Mouse (Mus musculus) embryonic facial prominence, embryonic 12.5 days (tissue): Measurements from ENCODE around the gene Slc15a3. TPM values are rescaled to one million over a fixed set of nuclear protein-coding genes. Genes with fewer than 3 reads are reported as not detected.
A peak's percentile ranks its signal among the peaks of the same experiment; 100 is the strongest.

Experiments used
- ATAC-seq: fragments of 200-750 bp; cut with Nextera tagmentation; 2 replicates; pipeline ENCODE4 v1.8.0; 2017; ENCODE audit not compliant: insufficient number of reproducible peaks, insufficient read depth, low FRiP score, low TSS enrichment
- H3K27ac ChIP-seq: fragments of 300-500 bp; sonication (generic); 2 replicates; pipeline ENCODE4 v1.5.1; 2016; ENCODE audit warnings: mild to moderate bottlenecking
- H3K27me3 ChIP-seq: fragments of 300-500 bp; sonication (generic); 2 replicates; pipeline ENCODE4 v1.6.1; 2016; ENCODE audit warnings: mild to moderate bottlenecking, moderate library complexity
- H3K36me3 ChIP-seq: fragments of 300-500 bp; sonication (generic); 2 replicates; pipeline ENCODE4 v1.6.1; 2016; ENCODE audit warnings: mild to moderate bottlenecking
- H3K4me1 ChIP-seq: fragments of 300-500 bp; sonication (generic); 2 replicates; pipeline ENCODE4 v1.6.1; 2016
- H3K4me2 ChIP-seq: fragments of 300-500 bp; sonication (generic); replicated peaks from 2 replicates; pipeline ENCODE4 v1.6.1; 2016; ENCODE audit warnings: mild to moderate bottlenecking, moderate library complexity
- H3K4me3 ChIP-seq: fragments of 300-500 bp; sonication (generic); 2 replicates; pipeline ENCODE4 v1.5.1; 2016; ENCODE audit warnings: mild to moderate bottlenecking
- H3K9ac ChIP-seq: fragments of 300-500 bp; sonication (generic); 2 replicates; pipeline ENCODE4 v1.6.1; 2016; ENCODE audit warnings: mild to moderate bottlenecking, moderate library complexity
- H3K9me3 ChIP-seq: fragments of 300-500 bp; sonication (generic); 2 replicates; pipeline ENCODE4 v1.6.1; 2016; ENCODE audit warnings: mild to moderate bottlenecking, moderate library complexity
- WGBS: fragments of 180-500 bp; shearing (Covaris S2); methylation state at CpG from one replicate; pipeline ENCODE4 v1.1.7; 2016; 5-methylcytosine and 5-hydroxymethylcytosine counted together
- polyA plus RNA-seq: library from polyadenylated mRNA; unstranded; fragments of >200 nt; fragmentation: Nextera tagmentation; extraction: Ambion mirVana; gene quantifications from 2 replicates; pipeline ENCODE4 v1.2.1, GENCODE M21; 2016

Slc15a3 gene
- polyA plus RNA-seq, 1 experiment from 2014 or later: 0.27 TPM

DNA sequence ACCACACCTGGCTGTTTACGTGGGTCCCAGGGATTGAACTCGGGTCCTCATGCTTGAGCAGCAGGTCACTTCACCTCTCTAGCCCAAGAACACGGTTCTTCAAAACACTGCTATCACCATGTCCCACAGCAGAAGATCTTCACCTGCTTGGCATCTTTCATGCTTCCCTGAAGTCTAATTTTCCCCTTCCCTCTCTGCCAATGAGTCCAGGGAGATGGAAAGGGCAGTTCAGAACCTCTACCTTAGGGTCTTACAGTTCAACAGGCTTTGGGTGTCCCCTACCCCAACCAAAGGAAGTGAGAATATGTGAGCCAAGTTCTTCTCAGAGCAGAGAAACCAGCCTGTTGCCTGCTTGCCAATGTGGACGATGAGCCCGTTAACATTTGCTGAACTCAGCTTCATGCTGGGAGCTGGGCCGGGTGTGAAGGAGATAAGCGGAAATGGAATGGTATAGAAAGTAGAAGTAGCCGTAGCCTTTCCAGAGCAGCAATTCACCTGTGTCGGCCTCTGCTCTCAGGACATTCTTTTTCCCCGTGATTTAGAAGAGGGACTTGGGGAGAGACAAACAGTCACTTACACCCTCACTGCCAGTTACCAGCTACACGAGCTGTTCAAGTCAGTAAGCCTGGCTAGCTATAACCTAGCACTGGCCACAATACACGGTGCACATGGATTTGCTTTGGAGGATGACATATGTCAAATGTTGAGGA is 30.8 kb upstream of the Slc15a3 start:
- no peaks in the 10 kb centered on the region for H3K27me3 ChIP-seq
- ATAC-seq: no peak
- no peaks in the 10 kb centered on the region for H3K36me3 ChIP-seq
- WGBS: 83% methylated on average over 12 of the region's 12 CpGs
- H3K9me3 ChIP-seq: no peaks in the 10 kb centered on the region
- no peak overlapping the region for H3K9ac ChIP-seq
- H3K4me1 ChIP-seq: no peaks in the 10 kb centered on the region
- no peak overlapping the region for H3K27ac ChIP-seq
- no peak overlapping the region for H3K4me3 ChIP-seq
- H3K4me2 ChIP-seq: no peak overlapping the region

DNA sequence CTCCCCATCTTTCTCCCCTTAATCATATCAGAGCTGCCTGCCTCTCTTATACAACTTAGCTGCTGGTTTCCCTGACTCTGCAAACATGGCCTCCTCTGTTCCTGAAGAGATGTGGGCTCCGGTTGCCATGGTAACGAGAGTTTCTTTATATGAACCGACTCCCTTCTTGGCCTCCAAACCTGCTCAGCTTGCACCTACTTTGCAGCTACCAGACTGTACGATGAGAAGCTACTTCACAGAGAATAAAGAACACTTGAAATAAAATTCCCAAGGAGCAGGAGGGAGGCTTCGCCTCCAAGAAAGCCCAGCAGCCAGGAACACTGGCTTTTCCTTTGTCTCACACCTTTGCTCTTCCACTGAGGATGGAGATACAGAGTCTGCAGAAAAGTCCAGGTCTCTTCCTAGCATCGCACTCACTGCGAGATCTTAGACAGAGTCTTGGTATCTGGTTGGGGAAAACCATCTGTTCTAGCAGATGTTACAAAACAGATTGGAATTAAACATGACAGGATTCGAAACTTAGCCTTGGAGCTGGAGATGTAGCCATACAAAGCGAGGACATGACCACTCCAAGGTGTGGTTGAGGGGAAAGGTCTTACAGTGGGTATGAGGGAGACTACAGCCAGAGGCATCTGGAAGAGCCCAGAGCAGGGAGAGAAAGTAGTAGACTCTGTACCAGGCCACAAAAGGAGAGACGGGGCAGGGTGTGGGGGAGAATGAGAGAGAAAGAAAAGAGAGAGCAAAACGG is 29.9 kb upstream of the Slc15a3 start:
- Histone ChIP-seq H3K9ac (no peak overlapping the region), H3K9me3 (no peaks in the 10 kb centered on the region), H3K27ac (no peak overlapping the region), H3K27me3 (no peaks in the 10 kb centered on the region), H3K4me3 (no peak overlapping the region), H3K36me3 (no peaks in the 10 kb centered on the region), H3K4me1 (no peaks in the 10 kb centered on the region), H3K4me2 (no peak overlapping the region)
- 77% methylated on average over 11 of the region's 11 CpGs for WGBS
- no peak for ATAC-seq

DNA sequence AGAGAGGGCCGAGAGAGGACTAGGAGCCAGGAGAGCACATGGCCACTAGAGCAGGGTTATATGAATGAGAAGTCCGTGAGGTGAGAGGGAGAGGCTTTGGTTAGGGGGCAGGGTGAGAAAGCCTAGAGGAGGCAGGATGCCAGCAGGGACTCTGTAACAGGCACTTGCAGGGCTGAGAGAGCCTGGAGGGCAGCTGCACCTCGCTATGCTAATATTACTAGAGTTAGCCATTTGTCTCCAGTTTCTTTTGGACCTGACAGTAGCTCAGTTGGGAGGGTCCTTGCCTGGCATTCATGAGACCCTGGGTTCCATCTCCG is 29.4 kb upstream of the Slc15a3 start:
- ATAC-seq: no peak
- 56% methylated on average over 4 of the region's 4 CpGs for WGBS
- Histone ChIP-seq H3K4me3 (no peak overlapping the region), H3K4me1 (no peaks in the 10 kb centered on the region), H3K9ac (no peak overlapping the region), H3K4me2 (no peak overlapping the region), H3K27ac (no peak overlapping the region), H3K27me3 (no peaks in the 10 kb centered on the region), H3K9me3 (no peaks in the 10 kb centered on the region), H3K36me3 (no peaks in the 10 kb centered on the region)

DNA sequence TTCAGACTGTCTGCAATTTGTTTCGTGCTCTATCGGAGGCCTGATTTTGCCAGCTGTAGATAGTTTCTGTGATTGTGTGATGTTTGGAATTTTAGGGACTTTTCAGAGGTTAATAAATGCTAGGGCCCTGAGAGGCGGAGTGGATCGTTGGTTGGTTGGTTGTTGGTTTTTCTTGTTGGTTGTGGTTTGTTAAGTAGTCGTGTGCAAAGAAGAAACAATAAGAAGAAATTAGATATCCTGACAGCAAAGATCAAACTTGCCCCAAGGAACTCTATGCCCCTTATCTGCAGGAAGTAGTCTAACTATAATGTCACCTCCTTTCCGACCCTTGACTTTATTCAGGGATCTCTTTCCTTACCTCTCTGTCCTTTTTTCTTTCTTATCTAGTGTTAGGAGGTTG is 28.1 kb upstream of the Slc15a3 start:
- no peaks in the 10 kb centered on the region for H3K27me3 ChIP-seq
- H3K9me3 ChIP-seq: no peaks in the 10 kb centered on the region
- H3K4me1 ChIP-seq: no peaks in the 10 kb centered on the region
- ATAC-seq: no peak
- no peak overlapping the region for H3K4me3 ChIP-seq
- no peak overlapping the region for H3K9ac ChIP-seq
- no peaks in the 10 kb centered on the region for H3K36me3 ChIP-seq
- H3K4me2 ChIP-seq: no peak overlapping the region
- H3K27ac ChIP-seq: no peak overlapping the region
- 67% methylated on average over 6 of the region's 6 CpGs for WGBS

DNA sequence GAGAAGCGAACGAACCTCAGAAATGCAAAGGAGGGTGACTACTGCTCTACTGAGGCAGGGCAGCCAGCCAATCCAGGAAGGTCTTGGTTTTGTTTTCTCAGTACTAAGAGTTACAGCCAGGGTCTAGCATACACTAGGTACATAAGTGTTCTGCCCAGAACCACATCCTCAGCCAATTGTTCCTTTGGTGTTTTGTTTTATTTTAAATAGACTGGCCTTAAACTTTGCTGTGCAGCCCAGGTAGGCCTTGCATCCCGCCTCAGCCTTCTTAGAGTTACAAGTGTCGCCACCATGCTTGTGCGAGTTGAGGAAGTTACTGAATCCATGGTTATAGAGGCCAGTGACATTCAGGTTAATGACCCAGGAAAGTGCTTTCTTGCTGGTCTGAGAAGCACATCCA is 26.5 kb upstream of the Slc15a3 start:
- H3K4me3 ChIP-seq: no peak overlapping the region
- no peaks in the 10 kb centered on the region for H3K4me1 ChIP-seq
- H3K27ac ChIP-seq: no peak overlapping the region
- H3K4me2 ChIP-seq: no peak overlapping the region
- ATAC-seq: no peak
- H3K9ac ChIP-seq: no peak overlapping the region
- H3K36me3 ChIP-seq: no peaks in the 10 kb centered on the region
- 92% methylated on average over 5 of the region's 5 CpGs for WGBS
- H3K27me3 ChIP-seq: no peaks in the 10 kb centered on the region
- no peaks in the 10 kb centered on the region for H3K9me3 ChIP-seq

DNA sequence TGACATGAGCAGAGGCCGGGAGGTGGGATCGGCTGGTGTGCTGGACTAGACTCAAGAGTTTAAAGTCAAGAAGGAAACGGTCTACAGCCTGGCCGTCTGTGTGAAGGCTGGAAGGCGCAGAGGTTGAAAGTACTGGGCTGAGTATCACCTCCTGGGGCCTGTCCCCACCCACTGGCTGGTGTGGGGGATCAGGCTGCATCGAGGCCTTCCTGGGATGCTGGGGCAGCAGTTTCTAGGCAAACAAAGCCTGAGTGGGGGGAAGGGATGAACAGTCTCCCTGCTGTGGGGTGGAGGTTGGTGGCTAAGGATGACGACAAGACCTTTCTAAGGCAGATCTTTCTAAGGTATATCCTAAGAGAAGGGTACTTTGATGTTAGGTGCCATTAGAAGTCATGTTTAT is 25.6 kb upstream of the Slc15a3 start:
- Histone ChIP-seq H3K4me3 (no peak overlapping the region), H3K4me1 (no peaks in the 10 kb centered on the region), H3K27me3 (no peaks in the 10 kb centered on the region), H3K9ac (no peak overlapping the region), H3K27ac (no peak overlapping the region), H3K9me3 (no peaks in the 10 kb centered on the region), H3K36me3 (no peaks in the 10 kb centered on the region), H3K4me2 (no peak overlapping the region)
- WGBS: 64% methylated on average over 7 of the region's 7 CpGs
- ATAC-seq: no peak

DNA sequence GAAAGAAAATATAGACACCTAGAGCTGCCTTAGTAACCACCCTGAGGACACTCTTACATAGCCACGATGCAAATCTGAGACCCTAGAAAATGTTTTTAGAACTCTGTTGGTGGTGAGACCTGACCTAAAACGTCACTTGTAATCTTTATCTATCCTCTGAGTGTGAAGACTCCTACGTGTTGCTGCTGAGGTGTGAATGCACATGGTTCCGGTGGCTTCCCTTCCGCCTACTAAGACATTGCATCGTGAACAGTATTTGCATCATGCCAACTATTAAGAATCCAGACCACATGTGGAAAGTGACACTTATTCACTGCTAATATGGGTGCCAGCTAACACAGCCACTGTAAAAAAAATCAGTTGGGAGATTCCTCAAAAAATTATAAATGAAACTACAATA is 23.7 kb upstream of the Slc15a3 start:
- H3K36me3 ChIP-seq: no peaks in the 10 kb centered on the region
- 86% methylated on average over 6 of the region's 6 CpGs for WGBS

DNA sequence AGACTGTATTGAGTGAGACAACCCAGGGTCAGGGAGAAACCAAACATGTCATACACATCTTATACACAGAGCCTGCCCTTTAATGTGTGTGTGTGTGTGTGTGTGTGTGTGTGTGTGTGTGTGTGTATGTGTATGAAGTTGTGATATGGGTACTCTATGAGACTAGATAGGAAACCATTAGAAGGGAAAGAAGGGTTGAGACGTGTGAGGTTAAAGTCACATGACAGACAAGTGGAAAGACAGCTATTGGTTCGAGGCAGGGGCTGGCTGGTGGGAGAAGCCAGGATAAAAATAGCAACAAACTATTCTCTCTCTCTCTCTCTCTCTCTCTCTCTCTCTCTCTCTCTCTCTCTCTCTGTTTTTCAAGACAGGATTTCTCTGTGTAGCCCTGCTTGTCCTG is 23.1 kb upstream of the Slc15a3 start:
- no peaks in the 10 kb centered on the region for H3K9me3 ChIP-seq
- no peaks in the 10 kb centered on the region; the same call in 1 of the 2 replicates for H3K27me3 ChIP-seq
- H3K9ac ChIP-seq: no peak overlapping the region
- H3K27ac ChIP-seq: no peak overlapping the region
- 63% methylated on average over 2 of the region's 2 CpGs for WGBS
- no peaks in the 10 kb centered on the region for H3K36me3 ChIP-seq
- no peak overlapping the region for H3K4me3 ChIP-seq
- ATAC-seq: no peak
- no peaks in the 10 kb centered on the region for H3K4me1 ChIP-seq
- no peak overlapping the region for H3K4me2 ChIP-seq

More for the DNA sequence above, 23.7 kb upstream of the Slc15a3 start:
- H3K27ac ChIP-seq: no peak overlapping the region
- H3K9me3 ChIP-seq: no peaks in the 10 kb centered on the region
- ATAC-seq: no peak
- H3K9ac ChIP-seq: no peak overlapping the region
- no peak overlapping the region for H3K4me2 ChIP-seq
- no peaks in the 10 kb centered on the region; the same call in 1 of the 2 replicates for H3K27me3 ChIP-seq
- H3K4me1 ChIP-seq: no peaks in the 10 kb centered on the region
- H3K4me3 ChIP-seq: no peak overlapping the region

DNA sequence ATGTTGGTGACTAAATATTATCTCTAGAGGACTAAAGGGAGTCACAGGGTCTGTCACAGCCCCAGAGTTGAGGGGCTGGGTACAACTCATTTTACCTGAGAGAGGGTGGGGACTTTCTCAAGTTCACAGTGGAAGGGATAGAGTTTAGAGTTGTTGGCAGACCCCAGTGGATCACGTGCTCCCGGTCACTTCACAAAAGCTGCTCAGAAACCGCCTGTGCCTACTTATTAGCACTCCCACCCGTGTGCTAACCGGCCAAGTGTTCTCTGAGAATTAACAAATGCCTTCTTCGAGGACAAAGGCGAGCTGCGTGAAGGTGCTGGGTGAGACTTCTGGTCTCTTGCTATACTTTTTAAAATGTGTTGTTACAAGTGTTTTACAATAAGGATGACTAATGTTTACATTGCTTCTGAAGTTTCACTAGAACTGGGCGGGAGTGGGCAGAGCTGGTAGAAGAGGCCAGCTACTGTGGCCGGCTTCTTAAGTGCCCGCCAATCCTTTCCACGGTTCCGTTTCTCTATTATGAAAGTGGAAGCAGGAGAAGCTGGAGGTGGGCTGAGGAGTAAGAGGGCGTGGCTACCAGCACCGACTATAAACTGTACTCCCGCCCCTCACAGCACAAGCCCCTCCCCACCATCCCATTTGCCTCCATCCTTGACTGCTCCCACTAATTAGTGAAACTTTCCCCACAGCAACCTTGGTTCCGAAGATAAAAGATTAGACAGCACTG is 21.1 kb upstream of the Slc15a3 start:
- Histone ChIP-seq H3K4me2 (peak overlapping the region; percentile 29), H3K9ac (no peak overlapping the region), H3K4me3 (no peak overlapping the region), H3K27ac (no peak overlapping the region), H3K27me3 (no peaks in the 10 kb centered on the region; the same call in 1 of the 2 replicates), H3K4me1 (no peaks in the 10 kb centered on the region), H3K36me3 (no peaks in the 10 kb centered on the region), H3K9me3 (no peaks in the 10 kb centered on the region)
- WGBS: 43% methylated on average over 17 of the region's 17 CpGs
- ATAC-seq: no peak

DNA sequence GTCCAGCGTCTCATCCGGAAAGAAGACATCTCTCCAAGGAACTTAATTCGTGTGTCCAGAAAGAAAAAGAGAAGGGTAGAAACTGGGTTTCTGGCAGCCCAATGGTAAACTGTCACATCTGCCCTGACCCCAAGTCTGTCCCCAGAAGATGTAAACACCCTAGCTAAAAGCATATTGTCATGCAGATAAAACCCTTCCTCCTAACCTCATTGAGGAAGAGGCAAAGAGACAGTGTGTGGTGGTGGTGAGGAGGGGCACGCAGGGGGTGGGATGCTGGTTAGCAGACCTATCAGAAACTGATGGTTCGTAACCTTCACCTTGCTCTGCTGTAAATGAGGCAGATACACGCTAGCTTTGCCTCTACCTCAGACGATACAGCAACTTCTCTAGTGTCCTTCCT is 18.2 kb upstream of the Slc15a3 start:
- no peaks in the 10 kb centered on the region; the same call in 1 of the 2 replicates for H3K27me3 ChIP-seq
- no peaks in the 10 kb centered on the region for H3K9me3 ChIP-seq
- H3K27ac ChIP-seq: no peak overlapping the region
- H3K36me3 ChIP-seq: no peaks in the 10 kb centered on the region
- no peaks in the 10 kb centered on the region for H3K4me1 ChIP-seq
- H3K4me3 ChIP-seq: no peak overlapping the region
- no peak for ATAC-seq
- WGBS: 58% methylated on average over 7 of the region's 7 CpGs
- H3K4me2 ChIP-seq: no peak overlapping the region
- no peak overlapping the region for H3K9ac ChIP-seq

DNA sequence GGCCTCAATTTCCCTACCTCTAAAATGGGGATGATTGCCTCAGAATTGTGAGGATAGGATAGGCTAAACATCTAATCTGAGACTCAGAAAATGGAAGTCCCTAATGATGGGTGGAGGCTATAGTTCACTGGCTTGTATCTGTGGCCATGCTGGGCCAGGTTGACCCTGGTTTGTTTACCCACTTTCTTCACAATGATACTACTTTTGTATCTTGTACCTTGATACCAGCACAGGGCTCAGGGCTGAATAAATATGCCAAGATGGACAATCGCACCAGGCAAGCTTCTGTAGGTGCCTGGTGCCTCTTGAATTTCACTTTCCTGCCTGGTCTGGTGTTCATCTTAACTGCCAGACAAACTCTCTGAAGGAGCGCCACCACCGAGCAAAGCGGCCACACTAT is 17.0 kb upstream of the Slc15a3 start:
- H3K9ac ChIP-seq: no peak overlapping the region
- 94% methylated on average over 4 of the region's 4 CpGs for WGBS
- H3K9me3 ChIP-seq: no peaks in the 10 kb centered on the region
- no peak overlapping the region for H3K27ac ChIP-seq
- no peak overlapping the region for H3K4me3 ChIP-seq
- H3K4me1 ChIP-seq: no peaks in the 10 kb centered on the region
- no peak for ATAC-seq
- no peak overlapping the region for H3K4me2 ChIP-seq
- H3K36me3 ChIP-seq: no peaks in the 10 kb centered on the region
- no peaks in the 10 kb centered on the region; the same call in 1 of the 2 replicates for H3K27me3 ChIP-seq

DNA sequence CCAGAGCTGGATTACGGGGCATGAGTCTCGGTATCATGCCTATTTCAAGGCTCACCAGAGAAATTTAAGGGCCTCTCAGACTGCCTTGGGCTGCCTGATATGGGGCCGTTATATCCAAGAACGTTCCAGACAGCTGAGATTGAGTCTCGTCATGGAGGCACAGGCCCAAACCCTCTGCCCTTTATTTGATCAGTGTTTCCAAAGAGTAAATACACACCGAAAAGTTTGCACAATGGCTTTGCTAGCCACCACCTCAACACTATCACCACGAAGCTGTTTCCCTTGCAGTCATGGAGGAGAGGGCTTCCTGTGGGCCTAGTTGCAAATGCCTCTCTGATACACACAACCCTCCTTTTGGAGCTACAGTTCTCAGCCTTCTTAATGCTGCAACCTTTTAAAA is 15.5 kb upstream of the Slc15a3 start:
- no peaks in the 10 kb centered on the region; the same call in 1 of the 2 replicates for H3K27me3 ChIP-seq
- no peak for ATAC-seq
- H3K4me1 ChIP-seq: no peaks in the 10 kb centered on the region
- H3K27ac ChIP-seq: no peak overlapping the region
- no peak overlapping the region for H3K4me2 ChIP-seq
- H3K4me3 ChIP-seq: no peak overlapping the region
- no peaks in the 10 kb centered on the region for H3K9me3 ChIP-seq
- H3K9ac ChIP-seq: no peak overlapping the region
- 89% methylated on average over 7 of the region's 7 CpGs for WGBS
- no peaks in the 10 kb centered on the region for H3K36me3 ChIP-seq
